Mouse (Mus musculus): ENCODE results near the gene Mthfd2l.

The Mthfd2l gene

GRCm38 (mm10) chr5:90930971-90931851, at the start of gene Mthfd2l:
Gene Mthfd2l (plus strand): TSS chr5:90931117.
- DNase-seq (ENCODE audit: low spot score): peak; percentile 67

GRCm38 (mm10) chr5:90881682-90882081, 49.2 kb upstream of the Mthfd2l start:
- DNase-seq (ENCODE audit: low spot score): no peak

- no peak for DNase-seq (ENCODE audit: low spot score)
Observed at GRCm38 (mm10) chr5:90882146-90882545, 48.8 kb upstream of the Mthfd2l start.

- no peak for DNase-seq (ENCODE audit: low spot score)
Observed at GRCm38 (mm10) chr5:90884628-90885242, 46.2 kb upstream of the Mthfd2l start.

- DNase-seq (ENCODE audit: low spot score): no peak
Observed at GRCm38 (mm10) chr5:90888661-90889060, 42.3 kb upstream of the Mthfd2l start.

- no peak for DNase-seq (ENCODE audit: low spot score)
Observed at GRCm38 (mm10) chr5:90890519-90891463, 40.1 kb upstream of the Mthfd2l start, which contains the start of gene Cxcl1. Gene Cxcl1 (plus strand): TSS chr5:90891241.

- DNase-seq (ENCODE audit: low spot score): no peak
Observed at GRCm38 (mm10) chr5:90891464-90891813, 39.5 kb upstream of the Mthfd2l start.

GRCm38 (mm10) chr5:90894231-90894630, 36.7 kb upstream of the Mthfd2l start:
- DNase-seq (ENCODE audit: low spot score): no peak

- DNase-seq (ENCODE audit: low spot score): no peak
Observed at GRCm38 (mm10) chr5:90897429-90897828, 33.5 kb upstream of the Mthfd2l start.

GRCm38 (mm10) chr5:90899308-90899707, 31.6 kb upstream of the Mthfd2l start:
- DNase-seq (ENCODE audit: low spot score): no peak

GRCm38 (mm10) chr5:90900147-90900546, 30.8 kb upstream of the Mthfd2l start:
- no peak for DNase-seq (ENCODE audit: low spot score)

GRCm38 (mm10) chr5:90900688-90901087, 30.2 kb upstream of the Mthfd2l start:
- no peak for DNase-seq (ENCODE audit: low spot score)

- no peak for DNase-seq (ENCODE audit: low spot score)
Observed at GRCm38 (mm10) chr5:90902380-90903260, 28.3 kb upstream of the Mthfd2l start.

- DNase-seq (ENCODE audit: low spot score): no peak
Observed at GRCm38 (mm10) chr5:90903339-90904020, 27.4 kb upstream of the Mthfd2l start, which contains the start of gene Cxcl2. Gene Cxcl2 (plus strand): TSS chr5:90903871.

GRCm38 (mm10) chr5:90908983-90909382, 21.9 kb upstream of the Mthfd2l start:
- DNase-seq (ENCODE audit: low spot score): no peak

GRCm38 (mm10) chr5:90919495-90919894, 11.4 kb upstream of the Mthfd2l start:
- DNase-seq (ENCODE audit: low spot score): no peak

- no peak for DNase-seq (ENCODE audit: low spot score)
Observed at GRCm38 (mm10) chr5:90922958-90923357, 8.0 kb upstream of the Mthfd2l start.

GRCm38 (mm10) chr5:90930546-90930945, 371 bp upstream of the Mthfd2l start:
- DNase-seq (ENCODE audit: low spot score): no peak

- DNase-seq (ENCODE audit: low spot score): no peak
Observed at GRCm38 (mm10) chr5:90931911-90932310, 994 bp downstream of the Mthfd2l start.

GRCm38 (mm10) chr5:90936706-90937105, 5.8 kb downstream of the Mthfd2l start:
- no peak for DNase-seq (ENCODE audit: low spot score)

GRCm38 (mm10) chr5:90945453-90945852, 14.5 kb downstream of the Mthfd2l start:
- DNase-seq (ENCODE audit: low spot score): no peak

Measured in spleen, adult 12 weeks (tissue).